Mouse (Mus musculus): ENCODE data around the gene Gpr146.

DNA sequence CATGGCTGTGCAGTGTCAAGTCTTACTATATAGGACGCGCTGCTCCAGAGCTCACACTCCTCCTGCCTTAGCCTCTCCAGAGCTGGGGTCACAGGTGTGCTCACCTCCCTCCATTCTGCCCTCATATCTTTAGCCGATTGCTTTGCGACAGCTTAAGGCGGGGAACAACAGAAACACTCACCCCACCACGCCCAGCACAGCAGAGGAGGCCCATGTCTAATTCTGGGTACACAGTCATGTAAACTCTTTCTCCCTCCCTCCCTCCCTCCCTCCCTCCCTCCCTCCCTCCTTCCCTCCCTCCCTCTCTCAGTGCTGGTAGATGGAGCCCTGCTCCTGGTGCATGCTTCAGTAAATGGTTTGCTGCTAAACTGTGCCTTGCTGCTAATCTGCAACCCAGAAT is 27.8 kb upstream of the Gpr146 start:
- TF ChIP-seq CTCF (IDR thresholded peaks at IDR 0.05; ENCODE audit: insufficient read depth, low read depth, low read length): no peak
- TF ChIP-seq POLR2A (IDR thresholded peaks at IDR 0.05; ENCODE audit: insufficient read depth, low read depth, low read length): no peak
